Mouse (Mus musculus): Measurements from ENCODE around the gene Wdr63. TPM values are rescaled to one million over a fixed set of nuclear protein-coding genes. Genes with fewer than 3 reads are reported as not detected.
"Not testable (repeated sequence)": the region's sequence is repeated elsewhere in the genome, so short reads cannot be mapped to it uniquely, and the experiment has no call there.

The Wdr63 gene
- polyA plus RNA-seq, 1 experiment from 2014 or later, result not detected

GRCm38 (mm10) chr3:146016979-146017378, 91.0 kb downstream of the Wdr63 start:
- Histone ChIP-seq H3K27ac (no peak overlapping the region), H3K9me3 (replicated peaks) (no peaks in the 10 kb centered on the region), H3K4me3 (no peak overlapping the region), H3K4me1 (no peaks in the 10 kb centered on the region), H3K27me3 (ENCODE audit: low read depth, poor library complexity, severe bottlenecking) (no peaks in the 10 kb centered on the region), H3K36me3 (peaks cover 46% of the 10 kb centered on the region)
- no peak for DNase-seq (ENCODE audit: low spot score)
- WGBS, result 94% methylated on average over 13 of the region's 13 CpGs

- Histone ChIP-seq H3K4me1 (peaks cover 9% of the 10 kb centered on the region; the same call in 1 of the 2 replicates), H3K27ac (no peak overlapping the region), H3K27me3 (ENCODE audit: low read depth, poor library complexity, severe bottlenecking) (no peaks in the 10 kb centered on the region), H3K4me3 (no peak overlapping the region), H3K9me3 (replicated peaks) (no peaks in the 10 kb centered on the region), H3K36me3 (peaks cover 47% of the 10 kb centered on the region)
- 95% methylated on average over 12 of the region's 12 CpGs for WGBS
- no peak for DNase-seq (ENCODE audit: low spot score)
Measured at GRCm38 (mm10) chr3:146014321-146014720, 93.6 kb downstream of the Wdr63 start.

- peaks cover 54% of the 10 kb centered on the region for H3K36me3 ChIP-seq
- no peak overlapping the region for H3K4me3 ChIP-seq
- H3K27me3 ChIP-seq (ENCODE audit: low read depth, poor library complexity, severe bottlenecking), result no peaks in the 10 kb centered on the region
- H3K4me1 ChIP-seq, result peaks cover 9% of the 10 kb centered on the region; the same call in 1 of the 2 replicates
- H3K27ac ChIP-seq, result no peak overlapping the region
- WGBS, result 94% methylated on average over 7 of the region's 7 CpGs
- no peak for DNase-seq (ENCODE audit: low spot score)
- no peaks in the 10 kb centered on the region for H3K9me3 ChIP-seq (replicated peaks)
Measured at GRCm38 (mm10) chr3:146013490-146013889, 94.4 kb downstream of the Wdr63 start.

GRCm38 (mm10) chr3:146011544-146012218, 96.2 kb downstream of the Wdr63 start:
- no peaks in the 10 kb centered on the region for H3K27me3 ChIP-seq (ENCODE audit: low read depth, poor library complexity, severe bottlenecking)
- DNase-seq (ENCODE audit: low spot score), result no peak
- WGBS, result 74% methylated on average over 8 of the region's 8 CpGs
- no peak overlapping the region for H3K4me3 ChIP-seq
- H3K27ac ChIP-seq, result no peak overlapping the region
- peaks cover 56% of the 10 kb centered on the region for H3K36me3 ChIP-seq
- H3K9me3 ChIP-seq (replicated peaks), result no peaks in the 10 kb centered on the region
- peaks cover 9% of the 10 kb centered on the region; the same call in 1 of the 2 replicates for H3K4me1 ChIP-seq

- peaks cover 9% of the 10 kb centered on the region; the same call in 1 of the 2 replicates for H3K4me1 ChIP-seq
- peaks cover 53% of the 10 kb centered on the region for H3K36me3 ChIP-seq
- no peaks in the 10 kb centered on the region for H3K9me3 ChIP-seq (replicated peaks)
- H3K4me3 ChIP-seq, result no peak overlapping the region
- 95% methylated on average over 4 of the region's 4 CpGs for WGBS
- no peaks in the 10 kb centered on the region for H3K27me3 ChIP-seq (ENCODE audit: low read depth, poor library complexity, severe bottlenecking)
- DNase-seq (ENCODE audit: low spot score), result no peak
- no peak overlapping the region for H3K27ac ChIP-seq
Measured at GRCm38 (mm10) chr3:146010751-146011150, 97.2 kb downstream of the Wdr63 start.

GRCm38 (mm10) chr3:146009859-146010645, 97.9 kb downstream of the Wdr63 start:
- Histone ChIP-seq H3K4me3 (no peak overlapping the region), H3K4me1 (peaks cover 9% of the 10 kb centered on the region; the same call in 1 of the 2 replicates), H3K27ac (no peak overlapping the region; the same call in 1 of the 2 replicates), H3K27me3 (ENCODE audit: low read depth, poor library complexity, severe bottlenecking) (no peaks in the 10 kb centered on the region), H3K36me3 (peaks cover 53% of the 10 kb centered on the region), H3K9me3 (replicated peaks) (no peaks in the 10 kb centered on the region)
- WGBS, result 75% methylated on average over 19 of the region's 20 CpGs
- no peak for DNase-seq (ENCODE audit: low spot score)

GRCm38 (mm10) chr3:146007872-146008271, 100.1 kb downstream of the Wdr63 start:
- DNase-seq (ENCODE audit: low spot score), result no peak
- Histone ChIP-seq H3K27ac (no peak overlapping the region), H3K36me3 (peaks cover 55% of the 10 kb centered on the region), H3K27me3 (ENCODE audit: low read depth, poor library complexity, severe bottlenecking) (no peaks in the 10 kb centered on the region), H3K9me3 (replicated peaks) (no peaks in the 10 kb centered on the region), H3K4me1 (peaks cover 9% of the 10 kb centered on the region; the same call in 1 of the 2 replicates), H3K4me3 (no peak overlapping the region)
- WGBS, result 88% methylated on average over 6 of the region's 6 CpGs

GRCm38 (mm10) chr3:146004347-146005051, 103.4 kb downstream of the Wdr63 start:
- Histone ChIP-seq H3K9me3 (replicated peaks) (no peaks in the 10 kb centered on the region), H3K36me3 (peaks cover 73% of the 10 kb centered on the region), H3K27ac (no peak overlapping the region), H3K4me3 (no peak overlapping the region), H3K4me1 (no peaks in the 10 kb centered on the region), H3K27me3 (ENCODE audit: low read depth, poor library complexity, severe bottlenecking) (no peaks in the 10 kb centered on the region)
- 93% methylated on average over 14 of the region's 14 CpGs for WGBS
- no peak for DNase-seq (ENCODE audit: low spot score)

- H3K4me1 ChIP-seq; H3K27me3 ChIP-seq (ENCODE audit: low read depth, poor library complexity, severe bottlenecking); H3K9me3 ChIP-seq (replicated peaks); H3K4me3 ChIP-seq; H3K27ac ChIP-seq; DNase-seq (ENCODE audit: low spot score): not testable (repeated sequence)
- peaks cover 26% of the 10 kb centered on the region for H3K36me3 ChIP-seq
- WGBS, result 85% methylated on average over 5 of the region's 5 CpGs
Measured at GRCm38 (mm10) chr3:145996539-145996938, 111.4 kb downstream of the Wdr63 start.

- WGBS, result 91% methylated on average over 5 of the region's 5 CpGs
Measured at GRCm38 (mm10) chr3:145995489-145995888, 112.4 kb downstream of the Wdr63 start.

GRCm38 (mm10) chr3:145993481-145994201, 114.3 kb downstream of the Wdr63 start:
- Histone ChIP-seq H3K27ac (no peak overlapping the region), H3K36me3 (peaks cover 9% of the 10 kb centered on the region), H3K9me3 (replicated peaks) (no peaks in the 10 kb centered on the region), H3K4me1 (peaks cover 16% of the 10 kb centered on the region), H3K27me3 (ENCODE audit: low read depth, poor library complexity, severe bottlenecking) (peaks cover 3% of the 10 kb centered on the region; the same call in 1 of the 2 replicates), H3K4me3 (no peak overlapping the region)
- 87% methylated on average over 14 of the region's 14 CpGs for WGBS
- no peak for DNase-seq (ENCODE audit: low spot score)

More at GRCm38 (mm10) chr3:145995489-145995888, 112.4 kb downstream of the Wdr63 start:
- Histone ChIP-seq H3K4me1 (no peaks in the 10 kb centered on the region), H3K36me3 (peaks cover 22% of the 10 kb centered on the region), H3K27me3 (ENCODE audit: low read depth, poor library complexity, severe bottlenecking) (no peaks in the 10 kb centered on the region), H3K9me3 (replicated peaks) (no peaks in the 10 kb centered on the region), H3K4me3 (no peak overlapping the region), H3K27ac (no peak overlapping the region)
- DNase-seq (ENCODE audit: low spot score), result no peak

- Histone ChIP-seq H3K4me3 (no peak overlapping the region), H3K27me3 (ENCODE audit: low read depth, poor library complexity, severe bottlenecking) (peaks cover 10% of the 10 kb centered on the region), H3K36me3 (peaks cover 4% of the 10 kb centered on the region; the same call in 1 of the 2 replicates), H3K27ac (no peak overlapping the region), H3K4me1 (peaks cover 25% of the 10 kb centered on the region), H3K9me3 (replicated peaks) (no peaks in the 10 kb centered on the region)
- 96% methylated on average over 10 of the region's 10 CpGs for WGBS
- DNase-seq (ENCODE audit: low spot score), result no peak
Measured at GRCm38 (mm10) chr3:145992796-145993195, 115.1 kb downstream of the Wdr63 start.

Measured in limb, embryonic 10.5 days (tissue).